Comparison of ENCODE assay signal across 25 mouse cellular contexts in genomic region chr15:60833476-60834218, GRCm38 (mm10). TPM values are rescaled to one million over a fixed set of nuclear protein-coding genes. Genes with fewer than 3 reads are reported as not detected.
DNase-seq lines count a peak whose midpoint lies in the region; ATAC-seq and TF ChIP-seq lines count a peak whose summit lies in the region.
"Had no signal": no experiment of that assay in that cellular context is flagged by ENCODE, and none has a peak within 500 bp of the region (broad histone marks: within the 10 kb centered on the region; RNA-seq: fewer than 3 reads in every experiment).

No protein-coding gene starts in this region.

- peak; percentile 51 for DNase-seq in adrenal gland, adult 2 months
- DNase-seq in adrenal gland, postnatal 10 days, result no peak
- DNase-seq in lung, postnatal 36 days, result peak; percentile 25
- no peak for DNase-seq in lung, postnatal 14 days
- DNase-seq in urinary bladder, adult 18-20 months (ENCODE audit: low spot score in 2 of 2), result no peak
- DNase-seq: cerebellum, adult 8-10 months; gastrocnemius, postnatal 10 days; heart, postnatal 36 days; kidney, adult 11 months; kidney, postnatal 36 days; layer of hippocampus, adult 9-11 months; lung, embryonic 14.5 days; right cerebral cortex, postnatal 4 days had no signal

- H3K4me2 ChIP-seq in intestine, postnatal 0 days (replicated peaks; ENCODE audit: low read depth), result no peak overlapping the region
- H3K4me2 ChIP-seq in intestine, embryonic 15.5 days (replicated peaks), result no peak overlapping the region
- H3K4me2 ChIP-seq: embryonic facial prominence, embryonic 12.5 days; heart, embryonic 12.5 days; hindbrain, embryonic 14.5 days; liver, embryonic 11.5 days; lung, embryonic 14.5 days; neural tube, embryonic 12.5 days had no signal

- H3K27me3 ChIP-seq in intestine, postnatal 0 days (replicated peaks; ENCODE audit: control insufficient read depth, insufficient read depth, low read length), result no peaks in the 10 kb centered on the region
- no peaks in the 10 kb centered on the region for H3K27me3 ChIP-seq in intestine, embryonic 15.5 days (replicated peaks)
- H3K27me3 ChIP-seq: embryonic facial prominence, embryonic 12.5 days; heart, embryonic 12.5 days; neural tube, embryonic 12.5 days had no signal

- H3K27ac ChIP-seq in intestine, postnatal 0 days (ENCODE audit: low read depth, low read length), result peak overlapping the region; percentile 41; the same call in 1 of the 2 replicates
- no peak overlapping the region for H3K27ac ChIP-seq in intestine, embryonic 15.5 days
- H3K27ac ChIP-seq: embryonic facial prominence, embryonic 12.5 days; hindbrain, embryonic 14.5 days; midbrain, embryonic 10.5 days; neural tube, embryonic 12.5 days; stomach, postnatal 0 days had no signal

- WGBS in intestine, postnatal 0 days, result 42% methylated on average over 2 of the region's 2 CpGs
- 17% methylated on average over 2 of the region's 2 CpGs for WGBS in intestine, embryonic 15.5 days

- no peaks in the 10 kb centered on the region for H3K36me3 ChIP-seq in intestine, postnatal 0 days (ENCODE audit: control insufficient read depth, insufficient read depth)
- no peaks in the 10 kb centered on the region for H3K36me3 ChIP-seq in intestine, embryonic 15.5 days
- H3K36me3 ChIP-seq: embryonic facial prominence, embryonic 12.5 days; heart, embryonic 12.5 days; midbrain, embryonic 10.5 days; neural tube, embryonic 12.5 days had no signal

- H3K4me3 ChIP-seq in intestine, postnatal 0 days (ENCODE audit: low read depth, low read length), result no peak overlapping the region
- H3K4me3 ChIP-seq in intestine, embryonic 15.5 days (replicated peaks), result no peak overlapping the region
- H3K4me3 ChIP-seq: embryonic facial prominence, embryonic 12.5 days; erythroblast, embryonic 14.5 days; heart, embryonic 12.5 days; midbrain, embryonic 10.5 days; neural tube, embryonic 12.5 days had no signal

- no peaks in the 10 kb centered on the region for H3K9me3 ChIP-seq in intestine, postnatal 0 days (ENCODE audit: control insufficient read depth)
- H3K9me3 ChIP-seq in intestine, embryonic 15.5 days, result no peaks in the 10 kb centered on the region
- H3K9me3 ChIP-seq: embryonic facial prominence, embryonic 12.5 days; heart, embryonic 12.5 days; midbrain, embryonic 10.5 days; neural tube, embryonic 12.5 days had no signal

- ATAC-seq in intestine, postnatal 0 days, result no peak
- ATAC-seq in intestine, embryonic 15.5 days, result no peak
- ATAC-seq: CD4-positive, CD25-positive, alpha-beta regulatory T cell, adult 4 months; forebrain, embryonic 14.5 days had no signal

- peak overlapping the region; percentile 23; the same call in 1 of the 2 replicates for H3K9ac ChIP-seq in intestine, postnatal 0 days (ENCODE audit: low read depth, low read length)
- H3K9ac ChIP-seq in intestine, embryonic 15.5 days, result no peak overlapping the region
- H3K9ac ChIP-seq: embryonic facial prominence, embryonic 12.5 days; heart, embryonic 12.5 days; hindbrain, embryonic 14.5 days; lung, embryonic 14.5 days; neural tube, embryonic 12.5 days had no signal

- H3K4me1 ChIP-seq in intestine, postnatal 0 days (replicated peaks; ENCODE audit: control insufficient read depth, insufficient read depth, low read length), result 0 out of 2 replicates have a peak, but pooled peaks cover 4% of the 10 kb centered on the region
- H3K4me1 ChIP-seq in intestine, embryonic 15.5 days (replicated peaks), result no peaks in the 10 kb centered on the region
- H3K4me1 ChIP-seq: midbrain, embryonic 10.5 days; neural tube, embryonic 12.5 days had no signal

- no peak for TF ChIP-seq CTCF in intestine, postnatal 0 days (IDR thresholded peaks at IDR 0.05; ENCODE audit: low read depth)

RNA-seq across cellular contexts. Expression of gene Fam84b, which starts 19.9 kb away (rescaled TPM):
- total RNA-seq in adrenal gland, adult 2 months (2021), result 10 to 100 TPM in 1 of 2 experiments, 1 to 10 TPM in 1; 9.3 to 13.5 TPM
- 8.1 and 9.5 TPM in 2 replicates for polyA plus RNA-seq in adrenal gland, adult 2 months (2012; rRNA removed)
- 10 to 100 TPM; 16.7 to 20.5 TPM for total RNA-seq in adrenal gland, postnatal 10 days (2021)
- polyA plus RNA-seq in intestine, postnatal 0 days (2015; fragmentation: Nextera tagmentation; extraction: Ambion mirVana), result 71.9 and 82.4 TPM in 2 replicates
- 39.5 and 41.0 TPM in 2 replicates for polyA plus RNA-seq in intestine, embryonic 15.5 days (2015; fragmentation: Nextera tagmentation; extraction: Ambion mirVana)

Comparison
In these comparisons a context has a peak if more than half of its experiments do, and no peak if none do; other contexts are left out.
1. DNase-seq: peak in adrenal gland, adult 2 months (single experiment) and lung, postnatal 36 days (single experiment); none in adrenal gland, postnatal 10 days (single experiment), lung, postnatal 14 days (single experiment) and urinary bladder, adult 18-20 months (0 of 2).